7 mouse cellular contexts compared by ENCODE assay signal in genomic region chr1:79775927-79776458, GRCm38 (mm10). TPM values are rescaled to one million over a fixed set of nuclear protein-coding genes. Genes with fewer than 3 reads are reported as not detected.
A peak's percentile ranks its signal among the peaks of the same experiment; 100 is the strongest.
DNase-seq lines count a peak whose midpoint lies in the region; ATAC-seq and TF ChIP-seq lines count a peak whose summit lies in the region.

Gene Mrpl44 (plus strand): TSS chr1:79776018.
Gene Wdfy1 (minus strand): TSS chr1:79776143.

- peak within 1 kb of the TSS; percentile 55 for H3K9ac ChIP-seq in intestine, postnatal 0 days (ENCODE audit: low read depth, low read length)
- H3K9ac ChIP-seq in midbrain, embryonic 12.5 days (replicated peaks), result peak within 1 kb of the TSS; percentile 84

- peak; percentile 98 for DNase-seq in adrenal gland, postnatal 10 days
- peak; percentile 97 for DNase-seq in embryonic facial prominence, embryonic 10.5 days (ENCODE audit: low spot score)
- DNase-seq in gonadal fat pad, adult 2 months (ENCODE audit: low read depth), result peak; percentile 74
- peak; percentile 96 for DNase-seq in left cerebral cortex, postnatal 4 days

- H3K36me3 ChIP-seq in embryonic facial prominence, embryonic 10.5 days (replicated peaks), result peaks cover 35% of the 10 kb centered on the region
- H3K36me3 ChIP-seq in intestine, postnatal 0 days (ENCODE audit: control insufficient read depth, insufficient read depth), result peaks cover 33% of the 10 kb centered on the region
- peaks cover 27% of the 10 kb centered on the region for H3K36me3 ChIP-seq in midbrain, embryonic 12.5 days
- H3K36me3 ChIP-seq in small intestine, adult 2 months (ENCODE audit: control insufficient read depth, insufficient read depth, low read length), result peaks cover 24% of the 10 kb centered on the region

- 0 out of 2 replicates have a peak, but pooled peaks cover 4% of the 10 kb centered on the region for H3K4me1 ChIP-seq in embryonic facial prominence, embryonic 10.5 days
- no peaks in the 10 kb centered on the region for H3K4me1 ChIP-seq in intestine, postnatal 0 days (replicated peaks; ENCODE audit: control insufficient read depth, insufficient read depth, low read length)
- H3K4me1 ChIP-seq in midbrain, embryonic 12.5 days, result peaks cover 6% of the 10 kb centered on the region
- no peaks in the 10 kb centered on the region for H3K4me1 ChIP-seq in small intestine, adult 2 months (ENCODE audit: control insufficient read depth, insufficient read depth, insufficient read length, low read length)

- WGBS in embryonic facial prominence, embryonic 10.5 days, result under 1% methylated on average over 38 of the region's 38 CpGs
- under 1% methylated on average over 38 of the region's 38 CpGs for WGBS in intestine, postnatal 0 days
- WGBS in midbrain, embryonic 12.5 days, result under 1% methylated on average over 38 of the region's 38 CpGs
- WGBS in small intestine, adult 2 months, result under 1% methylated on average over 38 of the region's 38 CpGs

- intact Hi-C loops in left cerebral cortex, postnatal 4 days (cut with DNase I), result no loop called here

- no peaks in the 10 kb centered on the region for H3K27me3 ChIP-seq in embryonic facial prominence, embryonic 10.5 days (replicated peaks; ENCODE audit: low read depth, poor library complexity, severe bottlenecking)
- no peaks in the 10 kb centered on the region for H3K27me3 ChIP-seq in intestine, postnatal 0 days (replicated peaks; ENCODE audit: control insufficient read depth, insufficient read depth, low read length)
- H3K27me3 ChIP-seq in midbrain, embryonic 12.5 days, result no peaks in the 10 kb centered on the region
- no peaks in the 10 kb centered on the region for H3K27me3 ChIP-seq in small intestine, adult 2 months (ENCODE audit: control insufficient read depth, insufficient read depth, low read length)

- peak; percentile 99 for ATAC-seq in intestine, postnatal 0 days
- peak; percentile 100 for ATAC-seq in midbrain, embryonic 12.5 days (ENCODE audit: low FRiP score, low read depth)

- H3K4me3 ChIP-seq in embryonic facial prominence, embryonic 10.5 days, result peak within 1 kb of the TSS; percentile 93
- peak within 1 kb of the TSS; percentile 70 for H3K4me3 ChIP-seq in intestine, postnatal 0 days (ENCODE audit: low read depth, low read length)
- peak within 1 kb of the TSS; percentile 80 for H3K4me3 ChIP-seq in midbrain, embryonic 12.5 days
- H3K4me3 ChIP-seq in small intestine, adult 2 months (ENCODE audit: low read depth, low read length), result peak within 1 kb of the TSS; percentile 73

- peak; percentile 50 for TF ChIP-seq CTCF in intestine, postnatal 0 days (IDR thresholded peaks at IDR 0.05; ENCODE audit: low read depth)
- peak; percentile 19; the same call in 1 of the 2 replicates for TF ChIP-seq CTCF in small intestine, adult 2 months (IDR thresholded peaks at IDR 0.05; ENCODE audit: extremely low read depth, insufficient read length, insufficient replicate concordance, low read depth, low read length)

- H3K9me3 ChIP-seq in embryonic facial prominence, embryonic 10.5 days, result no peaks in the 10 kb centered on the region
- H3K9me3 ChIP-seq in intestine, postnatal 0 days (ENCODE audit: control insufficient read depth), result no peaks in the 10 kb centered on the region
- H3K9me3 ChIP-seq in midbrain, embryonic 12.5 days, result no peaks in the 10 kb centered on the region

- TF ChIP-seq POLR2A in small intestine, adult 2 months (IDR thresholded peaks at IDR 0.05; ENCODE audit: low read depth, low read length), result peak; percentile 57; the same call in 1 of the 2 replicates

- peak within 1 kb of the TSS; percentile 94 for H3K27ac ChIP-seq in embryonic facial prominence, embryonic 10.5 days (replicated peaks)
- peak within 1 kb of the TSS; percentile 65 for H3K27ac ChIP-seq in intestine, postnatal 0 days (ENCODE audit: low read depth, low read length)
- H3K27ac ChIP-seq in midbrain, embryonic 12.5 days (replicated peaks), result peak within 1 kb of the TSS; percentile 89
- peak within 1 kb of the TSS; percentile 63 for H3K27ac ChIP-seq in small intestine, adult 2 months (ENCODE audit: insufficient read depth, low read depth, low read length)

- peak within 1 kb of the TSS; percentile 61 for H3K4me2 ChIP-seq in intestine, postnatal 0 days (replicated peaks; ENCODE audit: low read depth)
- H3K4me2 ChIP-seq in midbrain, embryonic 12.5 days (replicated peaks), result peak within 1 kb of the TSS; percentile 64

RNA-seq across cellular contexts. Expression of gene Mrpl44, which starts in this region (rescaled TPM):
- total RNA-seq in adrenal gland, postnatal 10 days (2021), result 10 to 100 TPM; 54.3 to 59.4 TPM
- polyA plus RNA-seq in embryonic facial prominence, embryonic 10.5 days (2016; fragmentation: Nextera tagmentation; extraction: Ambion mirVana), result 60.6 and 61.1 TPM in 2 replicates
- 9.5 and 13.6 TPM in 2 replicates for polyA plus RNA-seq in gonadal fat pad, adult 2 months (2012; rRNA removed)
- polyA plus RNA-seq in intestine, postnatal 0 days (2015; fragmentation: Nextera tagmentation; extraction: Ambion mirVana), result 29.0 and 29.4 TPM in 2 replicates
- 10 to 100 TPM; 21.0 to 22.4 TPM for total RNA-seq in left cerebral cortex, postnatal 4 days (2021)
- 50.4 and 51.4 TPM in 2 replicates for polyA plus RNA-seq in midbrain, embryonic 12.5 days (2016; fragmentation: Nextera tagmentation; extraction: Ambion mirVana)
- polyA plus RNA-seq in small intestine, adult 2 months (2012; rRNA removed), result 4.5 and 4.9 TPM in 2 replicates

RNA-seq across cellular contexts. Expression of gene Wdfy1, which starts in this region (rescaled TPM):
- total RNA-seq in adrenal gland, postnatal 10 days (2021), result 10 to 100 TPM; 35.4 to 40.8 TPM
- 32.4 and 34.4 TPM in 2 replicates for polyA plus RNA-seq in embryonic facial prominence, embryonic 10.5 days (2016; fragmentation: Nextera tagmentation; extraction: Ambion mirVana)
- polyA plus RNA-seq in gonadal fat pad, adult 2 months (2012; rRNA removed), result 37.0 and 40.6 TPM in 2 replicates
- 37.2 and 40.9 TPM in 2 replicates for polyA plus RNA-seq in intestine, postnatal 0 days (2015; fragmentation: Nextera tagmentation; extraction: Ambion mirVana)
- 10 to 100 TPM; 56.1 to 59.6 TPM for total RNA-seq in left cerebral cortex, postnatal 4 days (2021)
- 57.5 and 65.4 TPM in 2 replicates for polyA plus RNA-seq in midbrain, embryonic 12.5 days (2016; fragmentation: Nextera tagmentation; extraction: Ambion mirVana)
- polyA plus RNA-seq in small intestine, adult 2 months (2012; rRNA removed), result 31.5 and 68.7 TPM in 2 replicates

Comparison
In these comparisons a context has a peak if more than half of its experiments do, and no peak if none do; other contexts are left out.
1. Peak in every context shown above with its lines: DNase-seq, ATAC-seq, H3K4me3 ChIP-seq and H3K27ac ChIP-seq.